Mouse (Mus musculus) WW6 (cell line): ENCODE results near the gene 4930469K13Rik.

Source experiments
- DNase-seq: peaks from one replicate; pipeline ENCODE4 v3.0.0-alpha.2; 2013; ENCODE audit warnings: low read depth, low spot score

Gene 4930469K13Rik

DNA sequence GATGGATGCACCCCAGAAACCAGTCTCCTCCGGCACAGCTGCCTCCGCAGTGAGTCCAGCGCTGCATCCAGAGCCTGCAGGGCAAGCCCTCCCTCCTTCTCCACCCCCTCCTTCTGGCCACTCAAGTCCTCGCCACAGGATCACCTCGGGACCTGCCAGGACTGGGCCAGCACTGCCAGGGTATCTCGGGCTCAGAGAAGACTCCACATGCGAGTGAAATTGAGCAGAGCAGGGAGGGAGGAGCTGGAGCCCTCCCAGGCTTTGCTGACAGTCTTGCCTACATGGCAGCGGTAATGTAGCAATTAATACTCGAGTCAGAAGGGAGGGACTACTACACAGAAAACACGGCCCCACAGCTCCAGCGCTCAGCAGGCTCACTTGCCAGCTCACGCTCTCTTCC is 105.4 kb downstream of the 4930469K13Rik start, which contains the start of gene Kcnip1:
TSS of gene Kcnip1 (minus strand) at position 215 of the 400 bp plus-strand sequence.
- DNase-seq = no peak

DNA sequence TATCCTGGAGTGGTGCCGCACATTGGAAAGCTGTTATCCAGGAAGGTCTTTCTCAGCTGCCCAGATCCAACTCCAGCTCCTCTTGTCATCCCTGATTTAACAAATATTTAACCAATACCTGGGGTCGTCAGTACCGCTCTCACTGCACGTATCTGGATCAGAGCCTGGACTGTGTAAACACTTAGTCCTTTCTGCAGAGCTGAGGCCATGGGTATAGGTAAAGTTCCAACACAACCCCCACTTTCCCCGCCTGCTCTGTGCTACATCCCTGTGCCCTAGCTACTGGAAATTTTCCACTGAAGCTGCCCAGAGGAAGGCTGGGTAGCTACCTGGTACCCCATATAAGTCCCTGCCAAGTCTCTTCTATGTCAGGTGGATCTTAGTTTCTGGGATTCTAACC is 108.4 kb downstream of the 4930469K13Rik start:
- DNase-seq = no peak

DNA sequence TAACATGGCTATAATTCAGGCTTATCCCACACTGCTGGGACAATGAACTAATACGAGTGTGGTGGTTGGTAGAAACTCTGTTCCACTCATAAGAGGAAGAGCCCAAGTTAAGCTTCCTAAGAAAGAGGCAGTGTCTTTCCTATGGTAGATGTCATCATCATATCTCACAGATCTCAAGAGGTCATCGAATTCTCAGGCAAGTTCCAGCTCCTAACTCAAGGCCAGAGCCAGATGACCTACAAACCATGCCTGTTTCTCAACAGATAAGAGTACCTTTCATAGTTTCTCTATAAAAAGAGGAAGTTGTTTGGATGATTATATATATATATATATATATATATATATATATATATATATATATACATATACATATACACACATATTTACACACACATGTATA is 111.8 kb downstream of the 4930469K13Rik start:
- no peak for DNase-seq

DNA sequence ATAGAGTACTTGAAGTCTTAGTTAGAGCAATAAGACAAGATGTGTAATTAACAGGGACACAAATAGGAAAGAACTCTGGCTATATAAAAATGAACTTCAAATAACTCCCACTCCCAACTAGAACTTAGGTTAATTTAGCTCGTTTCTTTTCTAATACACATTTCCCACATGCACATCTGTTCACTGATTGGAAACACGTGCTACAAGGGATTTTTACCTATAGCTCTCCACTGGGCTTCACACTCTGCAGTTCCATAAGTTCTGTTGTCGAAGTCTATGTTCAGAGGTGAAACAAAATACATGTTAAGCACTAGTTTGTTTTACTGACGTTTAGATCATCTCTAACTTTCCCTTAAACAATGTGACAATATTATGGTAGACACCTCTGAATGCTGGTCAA is 118.2 kb downstream of the 4930469K13Rik start:
- no peak for DNase-seq

DNA sequence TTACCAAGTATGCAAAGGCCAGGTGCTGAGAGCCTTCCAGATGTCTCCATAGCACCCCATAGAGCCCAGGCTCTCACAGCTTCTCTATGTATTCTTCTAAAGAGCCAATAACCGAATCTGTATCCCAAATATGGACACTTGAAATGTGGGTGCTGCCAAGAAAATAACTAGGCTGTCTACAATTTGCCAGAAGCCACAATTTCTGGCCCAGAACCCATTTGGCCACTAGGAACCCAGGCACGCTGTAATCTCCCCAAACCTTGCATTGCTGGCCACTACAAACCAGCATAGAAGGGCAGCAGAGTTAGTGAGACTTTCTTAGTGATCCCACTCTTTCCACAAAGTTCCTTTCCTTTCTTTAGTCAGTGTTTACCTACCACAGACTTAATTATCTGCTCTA is 123.2 kb downstream of the 4930469K13Rik start:
- DNase-seq = no peak

DNA sequence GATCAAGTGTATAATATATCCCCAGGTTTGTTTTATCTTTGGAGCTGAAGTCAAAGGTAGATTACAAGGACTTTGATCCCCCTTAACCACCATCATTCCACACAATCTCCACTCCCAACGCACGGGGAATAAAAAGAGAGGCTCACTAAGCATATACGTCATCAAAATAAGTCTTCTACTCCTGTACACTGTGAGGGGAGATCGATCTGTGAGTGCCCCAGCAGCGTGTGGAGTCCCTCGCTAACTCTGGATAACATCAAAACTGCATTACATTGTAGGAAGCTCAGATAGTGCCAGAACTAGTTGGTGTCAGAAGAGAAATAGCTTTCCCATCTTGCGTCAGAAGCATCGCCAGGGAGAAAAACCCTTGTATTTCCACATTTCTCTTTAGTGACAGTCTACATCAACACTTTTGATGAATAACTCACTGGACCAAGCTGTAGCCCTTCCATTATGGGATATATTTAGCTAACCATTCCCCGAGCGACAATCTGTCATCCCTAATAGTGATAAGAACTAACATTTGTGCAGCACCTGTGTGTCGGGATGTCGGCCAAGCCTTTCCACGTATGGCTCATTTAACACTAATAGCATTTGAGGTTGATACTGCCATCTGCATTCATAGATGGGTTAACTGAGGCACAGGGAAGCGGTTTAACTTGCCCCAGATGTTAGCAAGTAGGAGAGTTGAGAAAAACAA is 123.9 kb downstream of the 4930469K13Rik start:
- DNase-seq = no peak

DNA sequence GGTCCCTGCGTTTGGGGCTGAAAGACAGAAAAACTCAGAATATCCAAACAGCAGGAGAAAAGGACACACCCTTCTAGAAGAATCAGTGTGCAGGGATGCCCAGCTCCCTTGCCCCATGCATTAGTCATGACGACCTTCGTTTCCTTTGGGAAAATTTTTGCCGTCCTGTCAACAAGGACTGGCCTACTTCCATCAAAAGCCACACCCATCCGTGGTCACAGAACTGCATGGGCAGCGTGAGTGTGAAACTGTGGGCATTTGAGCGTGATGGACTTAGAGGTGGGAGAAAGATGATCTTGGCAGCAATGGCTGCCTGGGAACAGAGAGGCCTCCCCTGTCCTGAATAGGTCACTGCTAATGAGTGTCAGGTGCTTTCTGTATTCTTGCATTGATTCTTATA is 126.2 kb downstream of the 4930469K13Rik start:
- no peak for DNase-seq

DNA sequence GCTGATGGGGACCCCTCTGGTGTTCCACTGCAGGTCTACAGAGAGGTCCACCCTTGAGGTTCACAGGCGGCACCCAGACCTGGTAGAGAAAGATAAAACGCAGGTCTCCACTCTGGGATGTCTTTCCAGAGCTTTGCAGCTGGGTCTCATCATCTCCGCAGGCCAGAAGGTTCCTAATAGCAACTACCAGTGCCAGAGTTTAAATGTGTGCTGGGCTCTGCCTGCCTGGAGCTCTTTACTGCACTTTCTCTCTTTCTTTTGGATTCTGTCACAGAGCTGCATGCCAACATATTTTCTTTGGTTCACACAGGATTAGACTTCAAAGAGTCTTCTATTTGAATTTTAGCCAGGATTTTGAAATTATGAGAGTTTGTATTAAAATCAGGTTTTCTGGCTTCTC is 129.2 kb downstream of the 4930469K13Rik start:
- no peak for DNase-seq

DNA sequence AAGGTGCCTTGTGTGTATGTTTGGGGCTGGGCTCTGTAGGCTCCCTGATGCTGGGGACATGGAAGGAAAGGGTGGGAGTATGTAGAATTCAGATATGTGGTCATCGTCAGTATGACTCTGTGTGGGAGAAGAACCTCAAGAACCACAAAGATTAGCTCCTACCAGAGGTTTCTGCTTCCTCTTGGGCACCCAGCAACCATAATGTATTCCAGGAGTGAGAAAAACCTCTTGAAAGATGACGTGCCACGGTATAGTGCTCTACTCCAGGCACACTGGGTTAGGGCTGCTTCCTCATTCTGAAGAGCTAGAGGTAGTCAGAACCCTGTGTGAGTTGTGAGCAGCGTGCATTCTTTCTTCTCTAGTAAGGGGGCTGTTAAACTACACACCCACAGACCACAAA is 130.6 kb downstream of the 4930469K13Rik start:
- DNase-seq = no peak

DNA sequence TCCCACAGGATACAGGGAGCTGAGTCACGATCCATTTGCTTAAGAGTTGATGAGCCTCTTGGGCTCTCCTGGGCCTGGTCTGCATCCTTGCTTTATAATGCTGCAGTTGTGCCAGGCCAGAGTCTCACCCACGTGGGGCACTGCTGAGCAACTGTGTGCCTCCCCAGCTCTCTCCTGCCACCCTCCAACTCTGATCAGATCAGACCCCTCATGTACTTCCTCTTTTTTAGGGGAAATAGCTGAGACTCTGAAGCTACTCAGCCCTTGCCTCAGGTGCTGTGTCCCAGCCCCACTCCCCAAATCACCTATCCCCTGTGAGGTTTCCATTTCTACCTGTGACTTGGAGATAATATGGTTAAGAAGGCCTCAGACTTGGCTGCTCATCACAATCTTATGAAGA is 133.0 kb downstream of the 4930469K13Rik start:
- no peak for DNase-seq

DNA sequence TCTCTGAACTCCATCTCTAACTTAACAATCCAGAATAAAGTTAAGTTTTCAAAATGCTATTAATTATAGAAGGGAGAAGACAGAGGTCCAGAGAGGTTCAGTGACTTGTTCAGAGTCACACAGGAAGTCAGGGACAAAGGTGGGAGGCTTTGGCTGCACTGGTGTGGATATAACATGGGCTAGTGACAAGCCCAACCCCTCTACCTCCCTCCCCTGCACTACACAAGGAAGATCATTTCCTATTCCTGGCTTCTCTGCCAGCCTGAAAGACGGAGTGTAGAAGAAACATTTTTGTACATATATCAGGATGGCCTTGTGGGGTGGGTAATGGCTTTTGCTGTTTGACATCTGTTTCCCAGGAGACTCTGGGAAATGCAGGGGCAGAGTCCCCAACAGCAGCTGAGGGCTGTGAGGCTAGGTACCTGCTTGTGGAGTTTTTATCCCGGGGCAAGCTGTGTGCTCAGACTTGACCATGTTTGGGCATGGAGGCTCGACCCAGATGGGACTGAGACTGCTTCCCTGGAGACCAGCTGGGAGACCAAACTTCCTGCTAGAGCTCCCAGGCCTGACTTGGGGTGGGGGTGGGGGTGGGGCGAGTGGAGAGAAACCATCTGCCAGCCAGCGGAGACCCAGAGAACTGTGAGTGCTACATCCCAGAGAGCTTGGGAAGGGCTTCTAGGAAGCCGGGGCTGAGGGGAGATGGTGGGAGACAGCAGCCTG is 135.5 kb downstream of the 4930469K13Rik start, which contains the start of gene Kcnmb1:
TSS of gene Kcnmb1 (plus strand) at position 326 of the 720 bp plus-strand sequence.
- no peak for DNase-seq

DNA sequence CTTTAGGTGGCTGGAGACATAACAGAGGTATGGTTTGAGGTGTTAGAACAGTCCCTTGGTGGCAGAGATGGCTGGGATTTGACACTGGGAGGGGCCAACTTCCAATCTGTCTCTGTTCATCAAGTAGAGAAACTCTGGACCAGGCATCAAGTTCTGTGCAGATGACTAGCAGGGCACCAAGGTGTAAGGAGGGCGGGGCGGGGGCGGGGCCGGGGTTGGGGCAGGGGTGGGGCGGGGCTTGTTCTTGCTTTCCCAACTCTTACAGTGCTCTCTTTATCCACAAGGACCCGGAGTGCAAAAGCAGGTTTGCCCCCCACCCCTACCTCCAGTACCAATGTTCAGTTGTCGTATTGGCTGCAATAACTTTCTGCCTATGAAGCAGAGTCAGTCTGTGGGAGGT is 136.2 kb downstream of the 4930469K13Rik start:
- no peak for DNase-seq

DNA sequence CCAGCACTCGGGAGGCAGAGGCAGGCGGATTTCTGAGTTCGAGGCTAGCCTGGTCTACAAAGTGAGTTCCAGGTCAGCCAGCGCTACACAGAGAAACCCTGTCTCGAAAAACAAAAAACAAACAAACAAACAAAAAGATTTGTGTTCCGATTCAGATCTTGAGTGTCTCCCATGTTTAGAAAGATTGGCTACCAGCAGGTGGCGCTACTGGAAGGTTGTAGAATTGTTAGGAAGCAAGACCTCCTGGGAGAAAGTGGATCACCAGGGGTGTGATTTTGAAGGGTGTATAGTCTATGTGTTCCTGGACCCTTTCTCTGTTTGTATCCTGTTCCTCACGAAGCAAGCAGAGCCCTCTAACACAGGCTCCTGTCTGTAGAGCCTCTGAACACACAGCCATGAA is 139.6 kb downstream of the 4930469K13Rik start:
- DNase-seq = no peak

DNA sequence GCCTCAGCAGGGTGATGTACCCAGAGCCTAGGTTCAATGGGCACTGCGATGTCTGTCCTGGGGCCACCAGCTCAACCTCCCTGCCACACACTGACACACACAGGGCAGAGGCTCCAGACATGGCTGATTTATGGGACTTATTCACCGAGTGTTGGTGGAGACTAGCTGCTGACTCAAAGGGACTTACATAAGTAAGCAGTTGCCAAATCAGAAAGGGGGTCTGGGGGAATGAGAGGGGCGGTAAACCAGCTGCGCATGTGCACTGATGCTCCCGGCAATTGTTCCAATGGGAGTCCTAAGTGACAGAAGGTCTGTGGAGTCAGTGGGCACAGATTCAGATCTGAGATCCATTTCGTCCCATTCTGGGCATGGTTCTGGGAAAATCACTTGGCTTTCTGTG is 140.8 kb downstream of the 4930469K13Rik start:
- DNase-seq = no peak

DNA sequence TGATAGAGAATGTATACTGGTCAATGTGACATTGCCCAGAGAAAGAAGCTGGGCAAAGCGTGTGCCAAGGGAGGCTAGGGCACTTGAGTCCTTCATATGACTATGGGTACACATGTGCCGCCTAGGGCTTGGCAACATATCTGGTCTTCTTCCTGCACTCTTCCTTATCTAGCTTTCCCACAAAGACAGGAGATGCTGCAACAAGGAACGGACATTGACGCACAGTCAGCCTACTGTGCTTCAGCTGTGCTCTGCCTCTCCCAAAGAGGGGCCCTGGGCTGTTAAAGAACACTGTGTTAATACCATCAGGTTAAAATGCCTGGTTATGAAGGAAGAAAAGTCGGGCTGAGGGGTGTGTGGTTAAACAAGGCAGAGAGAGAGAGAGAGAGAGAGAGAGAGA is 141.7 kb downstream of the 4930469K13Rik start:
- no peak for DNase-seq

DNA sequence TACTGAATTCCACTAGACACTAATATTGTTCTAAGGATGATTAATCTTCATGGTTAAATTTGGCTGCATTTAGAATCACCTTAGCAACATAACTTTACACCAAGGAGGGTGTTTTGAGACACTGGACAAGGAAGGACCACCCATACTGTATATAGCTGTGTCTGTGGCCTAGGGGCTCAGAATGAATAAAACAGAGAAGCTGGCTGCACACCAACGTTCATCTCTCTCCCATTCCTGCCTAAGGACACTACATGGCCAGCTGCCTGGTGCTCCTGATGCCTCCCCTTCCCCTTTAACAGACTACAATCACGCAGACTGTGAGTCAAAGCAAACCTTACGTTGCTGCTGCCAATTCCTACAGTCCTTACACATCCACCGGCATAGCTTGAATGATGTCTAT is 142.4 kb downstream of the 4930469K13Rik start:
- DNase-seq = no peak

DNA sequence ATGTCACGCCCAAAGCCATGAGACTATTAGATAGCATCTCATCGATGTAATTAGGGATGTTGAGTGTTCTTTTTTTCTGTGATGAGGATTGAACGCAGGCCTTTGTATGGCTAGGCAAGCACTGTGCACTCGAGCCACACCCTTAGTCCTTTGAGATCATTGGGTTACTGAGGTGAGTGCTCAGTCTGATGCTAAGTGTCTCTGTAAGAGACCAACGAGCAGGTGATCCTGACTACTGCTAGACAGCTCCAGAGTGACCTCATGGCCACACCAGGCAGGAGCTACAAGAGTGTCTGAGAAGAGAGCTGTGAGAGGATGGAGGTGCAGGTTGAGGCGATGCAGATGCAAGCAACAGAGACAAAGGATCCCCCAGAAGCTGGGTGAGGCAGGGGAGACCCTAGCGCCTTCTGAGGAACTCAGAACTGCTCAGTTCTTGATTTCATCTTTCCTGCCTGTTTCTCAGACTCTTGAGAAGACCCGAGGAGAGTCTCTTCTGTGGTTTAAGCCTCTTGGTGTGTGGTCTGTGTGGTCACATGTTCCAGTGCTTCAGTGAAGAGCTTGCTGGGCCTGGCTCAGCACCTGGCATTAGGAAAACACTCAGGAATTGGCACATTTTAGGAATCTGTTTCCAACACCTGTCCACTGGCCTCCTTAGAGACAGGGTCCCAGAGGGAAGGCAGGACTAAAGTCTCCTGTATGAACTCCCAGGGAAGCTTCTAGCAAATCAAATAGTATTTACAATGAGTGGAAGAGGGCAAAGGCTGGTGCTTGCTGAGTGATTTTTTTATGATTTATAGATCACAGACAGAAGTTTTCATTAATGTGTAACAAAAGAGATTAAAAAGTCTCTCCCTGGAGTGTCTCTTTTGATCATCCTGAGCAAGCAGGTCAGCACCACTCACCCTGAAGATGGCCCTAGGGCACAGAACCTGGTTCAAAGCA is 146.4 kb downstream of the 4930469K13Rik start:
- DNase-seq = no peak

DNA sequence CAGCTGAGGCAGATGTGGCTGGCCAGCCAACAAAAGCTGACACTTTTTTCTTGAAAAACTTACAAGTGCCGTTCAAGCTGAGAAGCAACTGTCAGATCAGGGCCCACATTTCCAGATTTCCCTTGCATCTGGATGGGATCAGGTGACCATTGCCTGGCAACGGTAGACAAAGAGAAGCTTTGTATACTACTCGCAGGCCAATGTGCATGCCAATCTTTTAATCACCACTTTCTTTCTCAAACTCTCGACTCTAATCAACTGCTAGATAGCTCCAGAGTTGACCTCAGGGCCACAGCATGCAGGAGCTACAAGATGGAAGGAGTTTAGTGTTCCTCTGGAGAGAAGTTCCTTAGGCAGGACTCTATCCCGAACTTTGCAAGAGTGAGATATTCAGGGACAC is 147.2 kb downstream of the 4930469K13Rik start:
- DNase-seq = no peak

DNA sequence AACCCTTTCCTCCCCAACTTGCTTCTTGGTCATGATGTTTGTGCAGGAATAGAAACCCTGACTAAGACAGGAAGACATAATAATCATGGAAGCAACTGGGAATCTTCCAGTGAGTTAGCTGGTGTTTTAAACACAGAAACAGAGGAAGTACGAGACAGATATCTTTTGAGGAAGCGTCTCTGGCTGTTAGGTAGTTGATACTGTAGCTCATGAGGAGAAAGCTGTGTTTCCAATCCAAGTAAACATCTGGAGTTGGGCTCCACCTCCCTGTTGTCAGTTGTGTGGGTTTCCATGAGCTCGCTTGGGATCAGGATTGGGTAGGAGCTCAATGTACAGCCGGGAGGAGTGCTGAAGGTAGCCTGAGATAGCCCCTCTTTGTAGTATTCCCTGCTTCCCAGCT is 151.9 kb downstream of the 4930469K13Rik start:
- no peak for DNase-seq

DNA sequence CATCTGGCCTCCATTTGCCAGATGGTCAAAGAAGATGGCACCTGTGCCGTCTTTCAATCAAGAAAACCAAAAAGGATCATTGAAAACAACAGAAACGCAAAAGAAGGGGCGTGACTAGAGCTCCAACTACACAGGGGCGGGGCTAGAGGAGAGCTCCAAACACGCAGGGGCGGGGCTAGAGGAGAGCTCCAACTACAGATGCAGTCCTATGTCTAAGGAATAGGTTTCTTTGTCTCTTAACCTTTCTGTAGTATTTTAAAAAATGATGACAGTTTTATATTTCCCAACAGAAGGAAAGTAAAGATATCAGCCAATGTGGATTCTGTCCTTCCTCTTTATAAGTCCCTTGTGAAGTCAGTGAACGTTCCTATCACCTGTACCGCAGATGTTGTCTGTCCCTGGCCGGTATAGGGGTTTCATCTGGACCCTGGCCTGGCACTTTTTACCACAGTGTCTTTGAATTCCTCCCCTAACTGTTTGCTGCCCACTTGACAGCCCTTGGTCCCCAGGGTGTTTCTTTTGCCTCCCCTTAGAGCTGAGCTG is 153.5 kb downstream of the 4930469K13Rik start:
- no peak for DNase-seq

DNA sequence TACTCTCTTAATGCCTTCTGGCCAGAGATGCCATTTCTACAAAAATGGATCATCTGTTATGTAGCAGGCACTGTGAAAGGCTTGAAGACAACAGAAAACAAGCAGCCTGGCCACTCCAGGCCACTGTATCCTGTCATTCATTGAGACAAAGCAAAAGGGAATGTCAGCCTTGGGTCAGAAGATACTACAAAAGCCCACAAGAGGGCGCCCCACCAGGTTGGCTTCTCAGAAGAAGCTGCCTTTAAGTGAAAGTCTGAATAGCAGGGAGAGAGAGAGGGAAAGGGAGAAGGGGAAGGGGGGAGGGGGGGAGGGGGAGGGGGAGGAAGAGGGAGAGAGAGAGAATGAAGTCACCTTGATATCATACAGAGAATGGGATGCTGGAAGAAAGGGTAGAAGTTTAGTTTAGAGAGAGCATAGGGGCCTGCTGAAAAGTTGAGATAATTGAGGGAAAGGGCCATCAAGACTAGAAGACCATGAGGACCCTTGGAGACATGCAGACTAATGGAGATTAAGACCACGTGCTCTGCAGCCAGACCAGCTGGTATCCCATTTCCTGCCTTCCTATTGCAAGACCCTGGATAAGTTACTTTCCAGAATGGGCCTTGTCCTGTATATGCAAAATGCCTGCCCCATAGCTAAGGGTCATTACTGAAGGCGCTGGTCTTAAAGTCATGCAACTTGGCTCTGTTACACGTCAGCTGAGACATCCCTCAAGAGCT is 154.1 kb downstream of the 4930469K13Rik start:
- DNase-seq = no peak
